Mouse (Mus musculus): ENCODE results near the gene Clasp1.

DNA sequence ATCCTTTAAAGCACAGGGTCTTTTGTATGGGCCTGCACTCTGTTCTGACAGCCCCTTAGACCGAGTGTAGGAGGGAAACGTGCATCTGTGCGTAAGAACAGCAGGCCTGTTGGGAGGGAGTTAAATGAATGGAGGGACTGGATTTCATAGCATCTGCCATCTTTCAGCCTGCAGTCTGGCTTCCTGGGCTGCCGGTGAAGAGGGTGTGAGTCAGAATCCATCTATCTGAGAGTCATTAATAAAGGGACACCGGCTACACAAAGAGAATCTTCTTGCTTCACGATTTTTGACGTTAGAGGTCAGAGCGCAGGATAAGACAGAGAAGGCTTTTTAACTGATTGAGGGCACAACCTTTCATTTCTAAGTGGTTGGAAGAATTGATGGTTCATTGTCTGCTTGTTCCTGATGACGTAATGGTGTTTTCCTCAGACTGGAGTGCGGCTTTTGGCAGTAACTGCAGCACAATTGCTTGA lies 46.2 kb downstream of the Clasp1 start:
- TF ChIP-seq CTCF (IDR thresholded peaks at IDR 0.05 in 2 of 3, conservative IDR thresholded peaks at IDR 0.05 in 1 of 3; ENCODE audit: control insufficient read depth in 1 of 3, insufficient read depth in 1 of 3, low read depth in 2 of 3, low read length in 3 of 3, poor library complexity in 1 of 3, severe bottlenecking in 1 of 3): no peak
- TF ChIP-seq EP300 (IDR thresholded peaks at IDR 0.05; ENCODE audit: low read depth in 1 of 2, low read length in 2 of 2): no peak
- TF ChIP-seq MAX (IDR thresholded peaks at IDR 0.05; ENCODE audit: low read length): no peak
- TF ChIP-seq BHLHE40 (IDR thresholded peaks at IDR 0.05; ENCODE audit: borderline replicate concordance, low read depth, low read length): no peak
- no peak for TF ChIP-seq KAT2A (conservative IDR thresholded peaks at IDR 0.05; ENCODE audit: low read depth, low read length)
- TF ChIP-seq TCF12 (IDR thresholded peaks at IDR 0.05; ENCODE audit: low read depth, low read length): no peak
- TF ChIP-seq RAD21 (IDR thresholded peaks at IDR 0.05; ENCODE audit: low read depth, low read length): no peak
- TF ChIP-seq POLR2A (IDR thresholded peaks at IDR 0.05; ENCODE audit: control insufficient read depth in 1 of 2, insufficient read depth in 1 of 2, low read depth in 1 of 2, low read length in 2 of 2, poor library complexity in 1 of 2): no peak
- TF ChIP-seq SIN3A (IDR thresholded peaks at IDR 0.05; ENCODE audit: low read length): no peak

Measured in MEL (cell line).